Mouse (Mus musculus) limb, embryonic 13.5 days (tissue): ENCODE data around the gene Slco2a1. TPM values are rescaled to one million over a fixed set of nuclear protein-coding genes. Genes with fewer than 3 reads are reported as not detected.

Experiments
- ATAC-seq: fragments of 200-750 bp; cut with Nextera tagmentation; 2 replicates; pipeline ENCODE4 v1.8.0; 2017; ENCODE audit warnings: low read depth, moderate number of reproducible peaks, moderate TSS enrichment; ENCODE audit not compliant: low FRiP score
- H3K27ac ChIP-seq: fragments of 300-500 bp; sonication (generic); 2 replicates; pipeline ENCODE4 v1.5.1; 2015; ENCODE audit warnings: inconsistent platforms, mild to moderate bottlenecking, moderate library complexity
- H3K27me3 ChIP-seq: fragments of 300-500 bp; sonication (generic); 2 replicates; pipeline ENCODE4 v1.6.1; 2015; ENCODE audit warnings: mild to moderate bottlenecking, inconsistent platforms
- H3K36me3 ChIP-seq: fragments of 300-500 bp; sonication (generic); 2 replicates; pipeline ENCODE4 v1.6.1; 2015; ENCODE audit warnings: inconsistent platforms, mild to moderate bottlenecking, moderate library complexity
- H3K4me1 ChIP-seq: fragments of 300-500 bp; sonication (generic); 2 replicates; pipeline ENCODE4 v1.6.1; 2015; ENCODE audit warnings: inconsistent platforms
- H3K4me2 ChIP-seq: fragments of 300-500 bp; sonication (generic); replicated peaks from 2 replicates; pipeline ENCODE4 v1.6.1; 2015; ENCODE audit warnings: inconsistent platforms, mild to moderate bottlenecking, moderate library complexity
- H3K4me3 ChIP-seq: fragments of 300-500 bp; sonication (generic); 2 replicates; pipeline ENCODE4 v1.5.1; 2015; ENCODE audit warnings: moderate library complexity, mild to moderate bottlenecking, inconsistent platforms
- H3K9ac ChIP-seq: fragments of 300-500 bp; sonication (generic); 2 replicates; pipeline ENCODE4 v1.6.1; 2015; ENCODE audit warnings: mild to moderate bottlenecking, inconsistent platforms
- H3K9me3 ChIP-seq: fragments of 300-500 bp; sonication (generic); 2 replicates; pipeline ENCODE4 v1.6.1; 2016; ENCODE audit warnings: inconsistent platforms
- WGBS: fragments of 180-500 bp; shearing (Covaris S2); methylation state at CpG from one replicate; pipeline ENCODE4 v1.1.7; 2015; 5-methylcytosine and 5-hydroxymethylcytosine counted together
- polyA plus RNA-seq: library from polyadenylated mRNA; unstranded; fragments of >200 nt; fragmentation: Nextera tagmentation; extraction: Ambion mirVana; gene quantifications from 2 replicates; pipeline ENCODE4 v1.2.1, GENCODE M21; 2015

The Slco2a1 gene
- polyA plus RNA-seq, 1 experiment from 2014 or later = 2.5 TPM

- ATAC-seq = no peak
Measured at GRCm38 (mm10) chr9:102964644-102965043, 23.9 kb upstream of the Slco2a1 start.

GRCm38 (mm10) chr9:102972393-102973050, 16.0 kb upstream of the Slco2a1 start:
- H3K4me3 ChIP-seq = no peak overlapping the region
- no peaks in the 10 kb centered on the region for H3K27me3 ChIP-seq
- H3K4me1 ChIP-seq = 0 out of 2 replicates have a peak, but pooled peaks cover 10% of the 10 kb centered on the region
- no peak overlapping the region for H3K9ac ChIP-seq
- WGBS = 70% methylated on average over 2 of the region's 2 CpGs
- H3K36me3 ChIP-seq = no peaks in the 10 kb centered on the region
- no peak for ATAC-seq
- no peaks in the 10 kb centered on the region for H3K9me3 ChIP-seq
- no peak overlapping the region for H3K27ac ChIP-seq
- no peak overlapping the region for H3K4me2 ChIP-seq

More at GRCm38 (mm10) chr9:102964644-102965043, 23.9 kb upstream of the Slco2a1 start:
- Histone ChIP-seq H3K4me3 (no peak overlapping the region), H3K4me1 (peaks cover 14% of the 10 kb centered on the region; the same call in 1 of the 2 replicates), H3K27me3 (no peaks in the 10 kb centered on the region), H3K9me3 (no peaks in the 10 kb centered on the region), H3K36me3 (no peaks in the 10 kb centered on the region), H3K4me2 (no peak overlapping the region), H3K27ac (no peak overlapping the region), H3K9ac (no peak overlapping the region)
- WGBS = 92% methylated on average over 9 of the region's 9 CpGs

- peaks cover 3% of the 10 kb centered on the region; the same call in 1 of the 2 replicates for H3K27me3 ChIP-seq
- no peak for ATAC-seq
- no peaks in the 10 kb centered on the region for H3K9me3 ChIP-seq
- no peak overlapping the region for H3K9ac ChIP-seq
- H3K36me3 ChIP-seq = no peaks in the 10 kb centered on the region
- 89% methylated on average over 2 of the region's 2 CpGs for WGBS
- H3K27ac ChIP-seq = no peak overlapping the region
- H3K4me2 ChIP-seq = no peak overlapping the region
- H3K4me1 ChIP-seq = peaks cover 34% of the 10 kb centered on the region
- no peak overlapping the region for H3K4me3 ChIP-seq
Measured at GRCm38 (mm10) chr9:102975887-102976286, 12.6 kb upstream of the Slco2a1 start.

- peaks cover 3% of the 10 kb centered on the region; the same call in 1 of the 2 replicates for H3K27me3 ChIP-seq
- no peak overlapping the region for H3K9ac ChIP-seq
- H3K27ac ChIP-seq = no peak overlapping the region
- H3K9me3 ChIP-seq = no peaks in the 10 kb centered on the region
- H3K4me2 ChIP-seq = no peak overlapping the region
- 38% methylated on average over 1 of the region's 1 CpGs for WGBS
- H3K4me3 ChIP-seq = no peak overlapping the region
- ATAC-seq = no peak
- H3K4me1 ChIP-seq = peaks cover 34% of the 10 kb centered on the region
- H3K36me3 ChIP-seq = no peaks in the 10 kb centered on the region
Measured at GRCm38 (mm10) chr9:102977090-102977489, 11.4 kb upstream of the Slco2a1 start.

- Histone ChIP-seq H3K4me2 (0 out of 2 replicates have a peak overlapping the region, but pooled peaks have one; percentile 15), H3K9me3 (no peaks in the 10 kb centered on the region), H3K27ac (peak overlapping the region; percentile 65), H3K36me3 (no peaks in the 10 kb centered on the region), H3K4me1 (peaks cover 34% of the 10 kb centered on the region), H3K9ac (no peak overlapping the region), H3K27me3 (peaks cover 3% of the 10 kb centered on the region; the same call in 1 of the 2 replicates), H3K4me3 (no peak overlapping the region)
- 20% methylated on average over 9 of the region's 9 CpGs for WGBS
- ATAC-seq = peak; percentile 74; the same call in 1 of the 2 replicates
Measured at GRCm38 (mm10) chr9:102977791-102978492, 10.6 kb upstream of the Slco2a1 start.

- no peaks in the 10 kb centered on the region for H3K36me3 ChIP-seq
- H3K9ac ChIP-seq = no peak overlapping the region
- H3K4me2 ChIP-seq = no peak overlapping the region
- ATAC-seq = no peak
- no peak overlapping the region for H3K27ac ChIP-seq
- H3K4me3 ChIP-seq = no peak overlapping the region
- no peaks in the 10 kb centered on the region for H3K9me3 ChIP-seq
- WGBS = 88% methylated on average over 3 of the region's 3 CpGs
- H3K4me1 ChIP-seq = peaks cover 34% of the 10 kb centered on the region
- H3K27me3 ChIP-seq = peaks cover 3% of the 10 kb centered on the region; the same call in 1 of the 2 replicates
Measured at GRCm38 (mm10) chr9:102979011-102979700, 9.4 kb upstream of the Slco2a1 start.

GRCm38 (mm10) chr9:102979956-102980355, 8.6 kb upstream of the Slco2a1 start:
- Histone ChIP-seq H3K27me3 (peaks cover 3% of the 10 kb centered on the region; the same call in 1 of the 2 replicates), H3K4me3 (no peak overlapping the region), H3K4me1 (peaks cover 34% of the 10 kb centered on the region), H3K9ac (no peak overlapping the region), H3K4me2 (no peak overlapping the region), H3K27ac (no peak overlapping the region), H3K9me3 (no peaks in the 10 kb centered on the region), H3K36me3 (no peaks in the 10 kb centered on the region)
- ATAC-seq = no peak
- WGBS = 78% methylated on average over 10 of the region's 10 CpGs

GRCm38 (mm10) chr9:102980420-102980819, 8.1 kb upstream of the Slco2a1 start:
- Histone ChIP-seq H3K4me1 (peaks cover 34% of the 10 kb centered on the region), H3K27me3 (peaks cover 3% of the 10 kb centered on the region; the same call in 1 of the 2 replicates), H3K4me2 (no peak overlapping the region), H3K9me3 (no peaks in the 10 kb centered on the region), H3K9ac (no peak overlapping the region), H3K4me3 (no peak overlapping the region), H3K36me3 (no peaks in the 10 kb centered on the region), H3K27ac (no peak overlapping the region)
- ATAC-seq = no peak
- 84% methylated on average over 5 of the region's 5 CpGs for WGBS

- ATAC-seq = no peak
- WGBS = 98% methylated on average over 2 of the region's 2 CpGs
- no peaks in the 10 kb centered on the region for H3K9me3 ChIP-seq
Measured at GRCm38 (mm10) chr9:102981791-102982190, 6.7 kb upstream of the Slco2a1 start.

GRCm38 (mm10) chr9:102982376-102982775, 6.1 kb upstream of the Slco2a1 start:
- H3K4me1 ChIP-seq = peaks cover 24% of the 10 kb centered on the region
- no peaks in the 10 kb centered on the region for H3K36me3 ChIP-seq
- no peak overlapping the region for H3K4me3 ChIP-seq
- no peaks in the 10 kb centered on the region for H3K9me3 ChIP-seq
- no peak overlapping the region for H3K9ac ChIP-seq
- H3K27me3 ChIP-seq = peaks cover 3% of the 10 kb centered on the region; the same call in 1 of the 2 replicates
- H3K4me2 ChIP-seq = no peak overlapping the region
- H3K27ac ChIP-seq = no peak overlapping the region
- 44% methylated on average over 3 of the region's 3 CpGs for WGBS
- ATAC-seq = no peak

More at GRCm38 (mm10) chr9:102981791-102982190, 6.7 kb upstream of the Slco2a1 start:
- Histone ChIP-seq H3K27ac (no peak overlapping the region), H3K4me3 (no peak overlapping the region), H3K27me3 (peaks cover 3% of the 10 kb centered on the region; the same call in 1 of the 2 replicates), H3K4me2 (no peak overlapping the region), H3K36me3 (no peaks in the 10 kb centered on the region), H3K4me1 (peaks cover 29% of the 10 kb centered on the region), H3K9ac (no peak overlapping the region)

- no peak for ATAC-seq
- no peaks in the 10 kb centered on the region for H3K36me3 ChIP-seq
- 80% methylated on average over 1 of the region's 1 CpGs for WGBS
Measured at GRCm38 (mm10) chr9:102985111-102985510, 3.4 kb upstream of the Slco2a1 start.

GRCm38 (mm10) chr9:102985939-102986338, 2.6 kb upstream of the Slco2a1 start:
- Histone ChIP-seq H3K4me3 (no peak overlapping the region), H3K9ac (no peak overlapping the region), H3K27me3 (no peaks in the 10 kb centered on the region), H3K4me1 (no peaks in the 10 kb centered on the region), H3K36me3 (no peaks in the 10 kb centered on the region), H3K4me2 (no peak overlapping the region), H3K27ac (no peak overlapping the region), H3K9me3 (no peaks in the 10 kb centered on the region)
- 27% methylated on average over 4 of the region's 4 CpGs for WGBS
- ATAC-seq = no peak

More at GRCm38 (mm10) chr9:102985111-102985510, 3.4 kb upstream of the Slco2a1 start:
- Histone ChIP-seq H3K4me3 (no peak overlapping the region), H3K9me3 (no peaks in the 10 kb centered on the region), H3K27ac (no peak overlapping the region), H3K4me2 (no peak overlapping the region), H3K9ac (no peak overlapping the region), H3K27me3 (peaks cover 3% of the 10 kb centered on the region; the same call in 1 of the 2 replicates), H3K4me1 (no peaks in the 10 kb centered on the region)
